Mouse (Mus musculus) natural killer cell, adult 2 months (primary cell): ENCODE measurements around the gene Pxmp4.

Experiments used
- DNase-seq, 2 experiments: peaks; one replicate each; pipeline ENCODE4 v3.0.0; 2022; ENCODE audit warnings: low spot score in 2 of 2

Pxmp4 gene

GRCm38 (mm10) chr2:154546711-154547110, 56.8 kb downstream of the Pxmp4 start, which contains the start of gene 1700003F12Rik:
Gene 1700003F12Rik, plus strand, starts transcription at chr2:154547085.
- no peak for DNase-seq

DNA sequence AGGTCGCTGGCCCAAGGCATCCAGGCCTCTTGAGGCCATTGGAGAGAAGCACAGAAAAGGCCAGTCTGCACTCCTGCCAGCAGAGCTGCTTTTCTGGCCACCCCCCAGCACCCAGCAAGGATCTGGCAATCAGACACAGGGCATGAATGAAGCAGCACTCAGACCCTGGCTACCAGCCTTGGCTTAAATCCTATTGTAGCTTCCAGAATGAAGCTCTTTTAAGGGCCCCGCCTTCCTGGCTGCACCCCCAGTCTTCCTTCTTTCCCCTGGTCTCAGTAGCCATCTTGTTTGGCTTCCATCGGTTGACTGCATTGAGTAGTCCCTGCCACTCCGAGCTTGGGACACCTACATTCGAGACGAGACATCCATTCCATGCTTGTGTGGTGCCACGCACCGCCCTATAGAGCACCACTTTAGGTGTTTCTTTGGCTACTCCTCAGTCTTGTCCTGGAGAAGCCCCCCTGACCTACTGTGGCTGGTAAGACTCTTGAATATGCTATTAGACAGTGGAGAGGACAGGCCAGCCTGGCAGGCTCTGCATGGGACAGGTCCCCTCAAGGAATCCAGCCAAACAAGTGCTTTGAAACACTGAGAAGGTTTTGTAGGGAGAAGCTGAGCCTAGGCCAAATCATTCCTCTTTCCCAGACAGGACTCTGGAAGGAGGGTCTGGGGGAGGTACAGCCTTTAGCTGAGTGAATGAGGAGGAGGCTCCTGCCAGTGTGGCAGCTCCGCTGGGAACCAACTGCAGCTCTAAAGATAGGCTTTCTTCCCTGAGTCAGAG, 59.8 kb downstream of the Pxmp4 start:
- DNase-seq = no peak

DNA sequence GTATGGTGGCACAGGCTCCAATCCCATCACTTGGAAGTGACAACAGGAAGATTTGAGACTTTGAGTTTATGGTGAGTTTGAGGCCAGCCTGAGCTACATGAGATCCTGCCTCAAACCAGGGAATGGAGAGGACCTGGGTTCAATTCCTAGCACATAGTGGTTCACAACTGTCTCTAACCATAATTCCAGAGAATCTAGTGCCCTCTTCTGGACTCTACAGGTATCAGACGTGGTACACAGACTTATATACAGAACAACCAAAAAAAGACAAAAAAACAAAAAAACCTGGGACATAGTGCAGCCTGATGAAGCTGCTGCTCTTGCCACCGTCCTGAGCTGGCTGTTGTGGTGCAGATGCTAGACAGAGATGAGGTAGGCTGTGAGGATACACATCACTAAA, 61.9 kb downstream of the Pxmp4 start:
- DNase-seq = no peak

GRCm38 (mm10) chr2:154539720-154540119, 63.8 kb downstream of the Pxmp4 start:
- DNase-seq = no peak

DNA sequence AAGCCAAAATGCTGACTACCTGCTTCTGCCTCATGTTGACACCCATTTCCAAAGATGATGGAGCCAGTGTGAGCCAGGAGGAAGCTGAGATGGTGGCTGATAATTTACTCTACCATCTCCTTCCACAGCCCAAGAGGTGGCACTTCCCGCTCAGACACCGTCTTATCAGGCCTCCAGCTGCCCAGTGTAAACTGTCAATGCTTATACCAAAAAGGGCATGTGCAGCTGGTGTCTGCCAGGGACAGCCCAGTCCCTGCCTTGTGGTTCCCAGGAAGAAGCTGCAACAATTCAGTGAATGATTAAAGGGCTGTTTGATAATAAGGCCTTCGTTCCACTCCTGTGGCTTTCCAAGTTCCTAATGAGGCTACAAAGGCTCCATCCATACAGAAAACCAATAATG, 64.8 kb downstream of the Pxmp4 start:
- DNase-seq = no peak

DNA sequence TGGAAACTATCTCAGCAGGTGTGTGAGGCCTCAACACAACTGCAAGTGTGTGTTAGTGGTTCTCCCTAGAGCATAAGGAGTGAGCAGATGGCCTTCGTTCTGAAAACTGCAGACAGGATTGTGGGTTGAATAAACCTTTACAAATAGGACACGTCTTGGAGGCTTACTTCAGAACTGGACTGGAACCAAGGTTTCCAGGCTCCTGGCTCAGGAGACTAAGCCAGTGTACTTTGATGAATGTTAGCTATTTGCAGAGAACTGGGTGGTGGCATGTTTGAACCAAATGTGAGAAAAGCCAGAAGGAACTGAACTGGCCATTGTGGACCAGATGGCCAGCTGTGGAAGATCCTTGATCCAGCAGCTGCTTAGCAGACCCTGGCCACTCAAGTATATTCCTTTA, 65.2 kb downstream of the Pxmp4 start:
- no peak for DNase-seq
